Mouse (Mus musculus): Measurements from ENCODE around the gene Plcxd1.

GRCm38 (mm10) chr5:110101716-110102347 lies 2.1 kb downstream of the Plcxd1 start:
- no peak for TF ChIP-seq CTCF (IDR thresholded peaks at IDR 0.05; ENCODE audit: insufficient read depth, low read depth, low read length)
- TF ChIP-seq POLR2A (IDR thresholded peaks at IDR 0.05; ENCODE audit: insufficient read depth, low read depth, low read length), result no peak
